Mouse (Mus musculus) left cerebral cortex, postnatal 36 days (tissue): Measurements from ENCODE around the gene Slc25a51. TPM values are rescaled to one million over a fixed set of nuclear protein-coding genes. Genes with fewer than 3 reads are reported as not detected.
"Not testable (repeated sequence)": the region's sequence is repeated elsewhere in the genome, so short reads cannot be mapped to it uniquely, and the experiment has no call there.

Experiments used
- DNase-seq, 2 experiments: peaks; one replicate each; pipeline ENCODE4 v3.0.0; 2021 to 2022; ENCODE audit warnings: low spot score in 2 of 2, mixed read lengths in 1 of 2
- intact Hi-C: fragments of 180-260 bp; cut with DNase I; formaldehyde crosslinking; loops from one replicate; pipeline ENCODE4 v1.15.1; 2025
- total RNA-seq, 2 experiments: library from RNA; stranded (reverse); gene quantifications; 2 replicates each; pipeline ENCODE4 v1.2.3; 2021

The Slc25a51 gene
- total RNA-seq, 2 experiments from 2014 or later: 117 to 118 TPM

DNA sequence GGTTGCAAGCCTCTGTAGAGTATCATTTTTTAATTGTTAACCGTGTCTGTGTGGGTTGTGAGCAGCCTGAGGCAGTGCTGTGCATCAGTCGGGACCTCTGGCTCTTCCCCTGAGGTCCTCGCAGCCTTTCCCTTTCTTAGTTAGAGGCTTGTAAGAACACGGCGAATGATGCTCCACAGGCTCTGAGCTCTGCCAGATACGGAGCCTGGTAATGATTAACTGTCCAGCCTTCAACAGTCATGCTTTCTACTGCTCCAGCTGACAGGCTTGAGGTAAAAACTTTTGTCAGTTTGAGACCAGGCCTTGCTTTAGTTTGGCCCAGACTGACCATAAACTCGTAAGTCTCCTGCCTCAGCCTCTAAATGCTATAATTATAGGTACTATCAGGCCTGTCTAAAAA is 3.3 kb downstream of the Slc25a51 start:
- intact Hi-C loops: loop anchor here (10.0 kb wide), 2 partner anchors 311 to 391 kb away; partner anchors contain the start of genes Polr1e and Zbtb5
- DNase-seq: no peak

DNA sequence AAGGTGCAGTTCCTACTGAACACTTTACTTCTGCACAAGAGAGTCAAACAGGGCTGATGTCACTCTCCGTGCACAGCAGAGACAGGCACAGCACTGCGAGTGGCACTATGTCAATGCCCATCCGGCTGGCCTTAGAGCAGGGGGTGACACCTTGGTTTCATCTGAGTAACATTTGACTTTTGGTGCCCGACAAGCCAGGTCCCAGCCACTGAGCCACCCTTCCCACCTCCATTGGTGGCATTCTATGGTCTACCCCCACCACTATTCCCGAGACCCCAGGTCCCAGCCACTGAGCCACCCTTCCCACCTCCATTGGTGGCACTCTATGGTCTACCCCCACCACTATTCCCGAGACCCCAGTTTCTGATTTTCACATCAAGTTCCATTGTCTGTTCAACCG is 4.5 kb downstream of the Slc25a51 start:
- intact Hi-C loops: loop anchor here (10.0 kb wide), 2 partner anchors 309 to 389 kb away; partner anchors contain the start of genes Polr1e and Zbtb5
- no peak for DNase-seq

DNA sequence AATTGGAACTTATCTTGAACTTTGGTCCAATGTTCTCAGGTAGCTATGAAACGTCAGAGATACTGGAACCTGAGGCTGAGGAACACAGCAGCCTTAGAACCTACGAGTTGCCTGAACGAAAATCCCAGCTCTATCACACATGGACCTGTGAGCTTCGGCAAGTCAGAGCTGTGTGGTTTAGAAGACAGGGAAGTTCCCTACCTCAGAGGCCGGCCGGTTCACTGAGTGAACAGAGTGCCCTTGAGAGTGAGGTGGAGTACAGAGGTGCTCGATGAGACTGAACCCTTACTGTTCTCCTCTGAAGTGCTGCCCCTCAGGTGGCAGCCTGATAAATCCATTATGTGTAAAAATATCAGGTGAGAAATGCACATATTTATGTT is 5.1 kb downstream of the Slc25a51 start:
- intact Hi-C loops: loop anchor here (10.0 kb wide), 2 partner anchors 309 to 389 kb away; partner anchors contain the start of genes Polr1e and Zbtb5

DNA sequence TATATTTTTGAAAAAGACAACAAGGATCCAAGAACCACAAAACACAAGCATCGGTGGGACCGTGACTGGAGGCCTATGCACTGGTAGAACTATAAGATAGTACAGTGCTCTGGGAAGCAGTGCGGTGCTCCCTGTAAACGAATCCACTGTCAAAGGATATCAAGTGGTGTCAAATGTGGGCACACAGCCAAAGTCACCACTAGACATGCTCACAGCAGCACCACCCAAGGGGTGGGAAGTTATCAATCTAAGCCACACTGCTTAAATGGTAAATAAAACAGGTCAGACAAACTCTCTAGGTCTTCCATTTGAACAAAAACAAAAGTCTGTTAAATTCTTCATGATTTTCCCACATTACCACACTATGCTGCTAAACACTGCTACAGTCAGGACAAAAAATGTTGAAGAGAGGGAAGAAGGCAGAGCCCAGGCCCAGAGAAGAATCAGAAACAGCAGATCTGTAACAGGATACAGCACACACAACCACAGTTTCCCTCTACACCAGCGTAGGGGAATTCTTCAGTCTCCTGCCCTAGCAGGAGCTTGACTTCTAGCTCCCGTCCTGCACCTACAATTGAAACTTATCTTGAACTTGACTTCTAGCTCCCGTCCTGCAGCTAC is 5.6 kb downstream of the Slc25a51 start:
- DNase-seq: no peak
- intact Hi-C loops: loop anchor here (10.0 kb wide), 2 partner anchors 308 to 388 kb away; partner anchors contain the start of genes Polr1e and Zbtb5

More for the DNA sequence above, 5.1 kb downstream of the Slc25a51 start:
- DNase-seq: no peak

DNA sequence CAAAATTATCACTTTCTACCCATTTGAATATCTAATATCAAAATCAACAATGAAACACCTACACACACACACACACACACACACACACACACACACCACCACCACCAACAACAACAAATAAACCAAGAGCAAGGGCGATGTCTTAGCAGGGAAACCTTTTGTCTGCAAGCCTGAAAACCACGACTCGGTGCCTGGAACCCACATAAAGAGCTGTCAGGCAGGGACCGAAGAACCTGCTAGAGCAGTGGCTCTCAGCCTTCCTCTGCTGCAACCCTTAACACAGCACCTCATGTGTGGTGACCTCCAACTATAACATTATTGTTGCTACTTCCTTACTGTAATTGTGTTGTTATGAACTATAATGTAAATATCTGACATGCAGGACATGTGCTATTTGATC is 6.3 kb downstream of the Slc25a51 start:
- DNase-seq: no peak
- intact Hi-C loops: loop anchor here (10.0 kb wide), 2 partner anchors 307 to 387 kb away; partner anchors contain the start of genes Polr1e and Zbtb5

DNA sequence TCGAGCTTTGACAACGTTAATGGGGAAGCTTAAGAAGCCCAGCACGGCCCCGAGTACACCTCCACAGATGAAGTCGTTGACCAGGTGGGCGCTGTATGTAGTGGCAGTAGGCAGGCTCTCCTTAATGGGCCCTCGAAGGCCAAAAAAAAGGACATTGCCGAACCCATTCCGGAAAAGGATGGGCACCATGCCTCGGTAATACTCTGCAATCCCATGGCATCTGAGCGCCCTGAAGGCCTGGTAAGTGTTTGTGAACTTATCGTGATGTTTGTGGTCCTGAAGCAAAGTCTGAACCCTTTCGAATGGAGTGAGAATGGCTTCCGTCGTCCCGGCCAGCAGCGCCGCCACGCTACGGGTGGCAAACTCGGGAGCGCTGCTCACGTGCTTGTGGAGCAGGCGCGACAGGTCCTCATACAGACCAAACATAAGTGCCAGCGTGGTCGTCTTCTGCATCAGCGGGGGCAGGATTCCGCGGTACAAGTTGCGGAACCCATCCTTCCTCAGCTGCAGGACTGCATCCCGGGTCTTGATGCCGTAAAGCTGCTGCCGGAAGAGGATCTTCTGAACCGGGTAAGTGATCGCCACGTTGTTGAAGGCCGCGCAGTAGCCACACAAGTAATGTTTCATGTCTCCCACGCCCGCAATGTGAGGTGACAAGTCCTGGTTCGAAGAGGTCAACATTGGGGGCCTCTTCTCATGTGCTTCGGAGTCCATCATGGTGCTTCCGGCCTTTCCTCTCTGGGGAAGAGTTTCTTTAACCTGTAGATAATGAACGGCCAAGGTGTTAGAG is 8.9 kb downstream of the Slc25a51 start:
- intact Hi-C loops: loop anchor here (10.0 kb wide), 2 partner anchors 305 to 385 kb away; partner anchors contain the start of genes Polr1e and Zbtb5
- DNase-seq: no peak

DNA sequence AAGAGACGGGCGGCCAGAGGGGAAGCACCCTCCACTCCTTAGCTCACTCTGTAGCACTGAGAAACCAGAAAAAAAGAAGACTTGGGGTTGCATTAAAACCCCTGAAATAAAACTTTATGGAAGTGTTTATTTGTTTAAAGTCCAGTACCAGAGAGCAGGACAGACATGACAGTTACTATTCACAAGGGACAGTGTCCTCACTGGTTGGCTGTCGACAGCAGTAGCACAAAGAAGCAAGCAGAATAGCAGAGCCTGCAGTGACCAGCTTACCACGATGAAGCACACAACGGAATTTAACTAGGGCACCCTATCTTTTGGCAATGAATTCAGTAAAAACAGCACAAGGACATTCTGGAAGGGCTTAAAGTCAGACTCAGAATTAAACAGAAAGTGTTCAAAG is 10.3 kb downstream of the Slc25a51 start:
- intact Hi-C loops, DNase-seq: not testable (repeated sequence)

DNA sequence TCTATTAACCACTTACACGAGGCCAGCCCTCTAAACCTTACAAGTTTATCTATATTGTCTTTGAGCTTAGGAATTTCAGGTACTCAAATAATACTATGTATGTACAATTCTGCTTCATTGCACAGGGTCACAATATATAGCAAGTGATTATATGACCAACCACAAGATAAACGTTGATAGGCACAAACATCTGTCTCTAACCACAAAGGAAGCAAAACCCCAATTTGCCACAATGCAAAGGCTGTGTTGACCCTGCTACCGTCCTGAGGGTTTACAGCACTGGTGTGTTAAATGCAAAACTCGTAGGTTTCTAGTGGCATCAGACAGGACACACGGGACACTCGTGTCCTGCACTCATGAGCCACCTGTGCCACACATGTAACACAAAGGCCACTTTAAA is 12.4 kb downstream of the Slc25a51 start:
- intact Hi-C loops: not testable (repeated sequence)

DNA sequence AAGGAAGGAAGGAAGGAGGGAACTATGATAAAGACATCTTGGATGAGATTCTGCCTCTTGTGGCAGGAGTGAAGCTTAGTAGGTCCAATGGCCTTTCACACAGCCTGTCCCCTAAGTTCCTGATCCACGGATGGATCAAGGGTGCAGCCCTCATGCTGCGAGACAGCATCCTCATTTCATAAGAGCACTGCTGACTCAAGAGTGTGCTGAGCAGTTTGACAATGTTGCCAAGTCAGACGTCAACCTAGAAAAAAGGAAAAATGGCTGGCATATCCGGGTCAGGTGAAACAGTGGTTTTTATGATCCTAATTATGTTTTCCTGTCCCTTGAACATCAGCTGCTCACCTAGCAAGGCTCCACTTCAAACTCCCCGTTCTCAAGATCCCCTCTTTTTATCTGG is 14.9 kb downstream of the Slc25a51 start:
- intact Hi-C loops: no loop called here
- DNase-seq: no peak

More for the DNA sequence above, 12.4 kb downstream of the Slc25a51 start:
- not testable (repeated sequence) for DNase-seq

DNA sequence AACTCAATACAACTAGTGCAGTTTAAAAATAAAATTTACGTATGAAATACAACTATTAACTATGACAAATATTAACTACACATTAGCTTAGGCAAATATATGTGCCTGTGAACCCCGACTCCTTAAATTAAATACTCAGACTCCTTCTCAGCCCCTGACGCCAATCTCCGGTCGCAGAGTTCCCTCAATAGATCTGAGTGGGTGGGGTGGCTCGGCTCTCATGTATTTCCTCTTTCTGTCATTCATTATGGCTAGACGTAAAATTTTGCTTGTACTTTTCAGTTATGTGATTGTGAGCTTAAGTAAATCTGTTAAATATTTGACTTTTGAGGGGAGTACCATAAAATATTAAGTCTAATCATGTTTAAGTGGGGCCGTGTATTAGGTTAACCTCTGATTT is 15.6 kb downstream of the Slc25a51 start:
- intact Hi-C loops: no loop called here
- DNase-seq: no peak

DNA sequence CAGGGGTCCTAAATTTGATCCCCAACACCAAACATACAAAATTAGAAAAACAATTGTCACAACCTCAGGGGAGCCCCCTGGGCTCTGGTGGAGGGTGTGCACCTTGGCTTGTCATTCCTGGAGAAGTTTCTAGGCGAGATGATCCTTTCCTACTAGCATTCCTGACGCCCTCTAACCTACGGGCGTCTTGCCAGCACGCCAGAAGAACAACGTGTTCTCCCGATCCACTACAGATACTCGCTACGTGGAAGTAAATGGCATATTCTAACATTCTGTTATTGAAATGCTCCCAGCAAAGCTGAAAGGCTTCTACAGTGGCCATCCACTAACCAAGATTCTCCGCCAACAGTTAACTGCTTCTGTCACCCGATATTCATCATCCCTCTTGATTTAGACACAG is 16.0 kb downstream of the Slc25a51 start:
- intact Hi-C loops: no loop called here

DNA sequence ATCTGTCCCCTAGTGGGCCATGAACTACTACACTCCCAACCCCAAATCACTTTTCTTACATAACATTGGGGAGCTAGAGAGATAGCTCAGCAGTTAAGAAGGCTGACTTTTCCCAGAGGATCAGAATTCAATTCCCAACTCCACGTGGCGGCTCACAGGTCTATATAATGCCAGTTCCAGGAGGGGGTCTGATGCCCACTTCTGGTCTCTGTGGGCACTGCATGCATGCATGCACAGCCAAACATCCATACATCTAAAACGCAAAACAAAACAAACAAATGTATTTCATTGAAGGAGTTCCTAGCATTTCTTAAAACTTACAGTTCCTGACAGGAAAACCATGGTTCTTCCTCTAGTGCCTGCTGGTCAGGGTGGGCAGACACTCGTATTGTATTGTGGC is 16.5 kb downstream of the Slc25a51 start:
- no peak for DNase-seq
- intact Hi-C loops: no loop called here

More for the DNA sequence above, 16.0 kb downstream of the Slc25a51 start:
- no peak for DNase-seq

DNA sequence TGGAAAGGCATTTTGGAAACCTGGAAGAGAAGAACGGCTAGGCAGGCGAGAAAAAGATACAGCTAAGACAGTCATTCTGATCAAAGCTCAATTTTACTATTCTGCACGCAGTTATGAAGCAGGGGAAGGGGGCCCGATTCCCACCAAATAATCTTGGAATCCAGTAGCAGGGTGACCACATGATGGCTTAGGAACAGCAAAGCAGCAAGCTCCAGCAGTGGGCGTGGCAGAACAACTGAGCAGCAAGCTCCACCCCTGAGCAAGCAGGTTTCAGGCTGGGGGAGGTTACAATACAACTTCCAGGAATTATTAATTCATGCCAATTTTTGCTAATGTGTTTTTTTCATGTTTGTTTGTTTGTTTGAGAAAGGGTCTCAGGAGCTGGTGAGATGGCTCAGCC is 21.3 kb downstream of the Slc25a51 start:
- intact Hi-C loops, DNase-seq: not testable (repeated sequence)

DNA sequence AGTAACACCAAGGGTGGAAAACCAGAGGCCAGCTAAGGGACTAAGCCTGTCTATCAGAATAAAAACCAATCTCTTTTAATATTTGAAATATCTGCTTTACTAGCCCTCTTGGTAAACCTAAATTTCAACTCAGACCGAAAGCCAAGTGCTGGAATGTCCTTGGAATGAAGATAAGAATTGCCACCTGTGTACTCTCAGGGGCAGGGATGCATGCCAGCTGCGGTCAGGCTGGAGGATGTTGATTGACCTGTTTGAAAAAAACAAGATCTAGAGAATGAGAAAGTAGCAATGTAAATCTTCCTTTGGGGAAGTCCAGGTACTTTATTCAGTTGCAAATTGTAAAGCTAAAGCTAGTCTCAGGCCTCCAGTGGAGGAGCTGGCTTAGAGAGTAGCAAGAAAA is 26.4 kb downstream of the Slc25a51 start:
- intact Hi-C loops, DNase-seq: not testable (repeated sequence)

DNA sequence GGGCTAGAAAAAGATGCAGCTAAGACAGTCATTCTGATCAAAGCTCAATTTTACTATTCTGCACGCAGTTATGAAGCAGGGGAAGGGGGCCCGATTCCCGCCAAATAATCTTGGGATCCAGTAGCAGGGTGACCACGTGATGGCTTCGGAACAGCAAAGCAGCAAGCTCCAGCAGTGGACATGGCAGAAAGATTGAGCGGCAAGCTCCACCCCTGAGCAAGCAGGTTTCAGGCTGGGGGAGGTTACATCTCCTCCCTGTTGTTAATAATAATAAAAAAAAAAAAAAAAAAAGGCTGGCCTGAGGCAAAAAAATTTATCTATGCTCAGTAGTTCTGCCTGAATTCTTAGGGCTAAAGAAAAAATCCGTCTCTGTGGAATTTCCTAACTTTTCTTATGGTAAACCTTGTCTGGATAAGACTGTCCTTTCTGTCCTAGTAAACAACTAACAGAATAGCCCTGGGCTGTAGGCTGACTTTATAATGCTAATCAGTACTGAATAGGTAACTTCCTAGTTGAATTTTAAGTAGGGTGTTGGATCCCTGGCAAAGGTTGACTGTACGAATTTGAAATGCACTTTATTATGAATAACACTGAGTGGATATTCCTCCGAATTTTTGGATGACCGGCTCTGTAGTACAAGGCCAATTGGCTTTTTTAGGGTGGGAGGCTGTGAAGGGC is 27.5 kb downstream of the Slc25a51 start:
- DNase-seq, intact Hi-C loops: not testable (repeated sequence)

DNA sequence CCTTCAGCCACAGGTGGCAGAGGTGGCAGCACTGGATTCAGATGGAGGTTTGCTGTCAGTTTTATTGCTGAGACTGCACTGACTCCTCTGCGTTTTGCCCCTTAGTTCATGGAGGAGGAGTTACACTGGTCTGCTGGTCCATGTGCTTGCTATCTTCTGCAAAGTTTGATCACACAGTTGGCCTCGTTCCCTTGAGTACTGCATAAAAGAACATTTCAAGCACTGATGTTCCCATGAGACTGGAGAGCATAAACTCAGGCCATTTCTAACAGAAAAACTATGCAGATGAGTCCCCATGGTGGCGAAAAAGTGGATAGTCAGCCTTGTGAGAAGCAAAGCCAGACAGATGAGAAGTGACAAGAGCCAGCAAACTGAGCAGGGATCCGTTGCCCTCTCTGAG is 32.0 kb downstream of the Slc25a51 start:
- intact Hi-C loops: no loop called here
- DNase-seq: no peak

DNA sequence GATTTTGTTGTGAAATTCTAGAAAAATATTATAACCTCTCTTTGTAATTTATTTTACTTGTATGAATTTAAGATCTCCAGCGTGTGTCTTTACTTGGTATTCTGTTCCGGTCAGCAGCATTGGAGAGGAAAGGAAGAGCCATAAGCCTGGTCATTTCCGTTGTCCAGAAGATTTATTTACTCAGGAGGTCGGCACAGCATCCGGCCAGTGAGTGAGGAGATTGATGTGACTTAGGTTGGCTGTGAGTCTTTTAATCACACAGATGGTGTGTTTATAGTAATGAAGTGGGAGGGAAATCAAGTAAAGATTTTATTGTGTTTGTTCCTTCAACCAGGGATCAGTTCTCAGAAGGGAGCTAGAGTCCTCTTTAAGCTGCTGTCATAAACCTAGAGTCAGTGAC is 33.7 kb downstream of the Slc25a51 start:
- DNase-seq: no peak
- intact Hi-C loops: no loop called here

DNA sequence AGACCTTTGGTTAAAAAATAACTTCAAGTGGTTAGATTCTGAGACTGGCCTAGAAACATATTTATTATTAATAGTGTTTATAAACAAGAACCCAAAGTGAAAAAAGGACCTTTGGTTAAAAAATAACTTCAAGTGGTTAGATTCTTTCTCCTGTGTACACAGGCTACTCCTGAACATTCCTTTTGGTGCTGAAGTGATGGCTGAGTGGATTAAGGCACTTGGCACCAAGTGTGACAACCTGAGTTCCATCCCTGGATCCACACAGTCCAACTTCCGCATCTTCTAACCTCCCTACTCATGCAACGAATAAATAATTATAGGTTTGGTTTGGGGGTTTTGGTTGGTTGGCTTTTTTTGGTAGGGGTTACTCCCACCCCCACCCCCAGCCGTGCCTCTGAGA is 37.3 kb downstream of the Slc25a51 start:
- intact Hi-C loops: no loop called here
- no peak for DNase-seq

DNA sequence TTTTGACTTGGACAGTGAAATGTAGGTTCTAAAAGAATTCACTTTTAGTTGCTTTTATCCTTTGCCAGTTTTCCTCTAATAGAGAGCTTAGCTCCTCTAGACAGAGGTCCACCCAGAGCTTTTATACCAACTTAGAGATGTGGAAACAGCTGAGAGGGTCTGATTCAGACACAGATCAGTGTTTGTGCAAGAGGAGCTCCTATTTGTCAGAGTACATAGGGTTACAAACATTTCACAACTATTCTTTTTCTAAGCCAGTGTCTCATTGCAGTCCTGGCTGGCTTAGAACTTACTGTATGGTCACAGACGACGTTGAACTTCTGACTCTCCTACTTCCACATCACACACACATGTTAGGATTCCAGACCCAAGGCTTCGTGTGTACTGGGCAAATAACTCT is 51.9 kb downstream of the Slc25a51 start:
- no peak for DNase-seq
- intact Hi-C loops: no loop called here
